Mouse (Mus musculus): ENCODE results near the gene Gtf2ird1.
A peak's percentile ranks its signal among the peaks of the same experiment; 100 is the strongest.

Gene Gtf2ird1

GRCm38 (mm10) chr5:134445208-134445831, 11.2 kb downstream of the Gtf2ird1 start:
- DNase-seq (ENCODE audit: low spot score in 2 of 2) = no peak

- DNase-seq (ENCODE audit: low spot score in 2 of 2) = peak; percentile 94 to 98
Measured at GRCm38 (mm10) chr5:134444473-134444872, 12.0 kb downstream of the Gtf2ird1 start.

- no peak for DNase-seq (ENCODE audit: low spot score in 2 of 2)
Measured at GRCm38 (mm10) chr5:134442066-134442465, 14.4 kb downstream of the Gtf2ird1 start.

- DNase-seq (ENCODE audit: low spot score in 2 of 2) = no peak
Measured at GRCm38 (mm10) chr5:134441105-134441504, 15.4 kb downstream of the Gtf2ird1 start.

- no peak for DNase-seq (ENCODE audit: low spot score in 2 of 2)
Measured at GRCm38 (mm10) chr5:134440098-134440497, 16.4 kb downstream of the Gtf2ird1 start.

GRCm38 (mm10) chr5:134439481-134439880, 17.0 kb downstream of the Gtf2ird1 start:
- DNase-seq (ENCODE audit: low spot score in 2 of 2) = no peak

- no peak for DNase-seq (ENCODE audit: low spot score in 2 of 2)
Measured at GRCm38 (mm10) chr5:134438676-134439425, 17.7 kb downstream of the Gtf2ird1 start.

GRCm38 (mm10) chr5:134437459-134437827, 19.1 kb downstream of the Gtf2ird1 start:
- no peak for DNase-seq (ENCODE audit: low spot score in 2 of 2)

- DNase-seq (ENCODE audit: low spot score in 2 of 2) = no peak
Measured at GRCm38 (mm10) chr5:134436782-134437458, 19.6 kb downstream of the Gtf2ird1 start.

GRCm38 (mm10) chr5:134435836-134436331, 20.6 kb downstream of the Gtf2ird1 start:
- DNase-seq (ENCODE audit: low spot score in 2 of 2) = no peak

- DNase-seq (ENCODE audit: low spot score in 2 of 2) = no peak
Measured at GRCm38 (mm10) chr5:134433137-134433536, 23.4 kb downstream of the Gtf2ird1 start.

GRCm38 (mm10) chr5:134430087-134430486, 26.4 kb downstream of the Gtf2ird1 start:
- DNase-seq (ENCODE audit: low spot score in 2 of 2) = no peak

- no peak for DNase-seq (ENCODE audit: low spot score in 2 of 2)
Measured at GRCm38 (mm10) chr5:134427664-134428063, 28.9 kb downstream of the Gtf2ird1 start.

GRCm38 (mm10) chr5:134425601-134426000, 30.9 kb downstream of the Gtf2ird1 start:
- DNase-seq (ENCODE audit: low spot score in 2 of 2) = no peak

- no peak for DNase-seq (ENCODE audit: low spot score in 2 of 2)
Measured at GRCm38 (mm10) chr5:134423930-134424329, 32.6 kb downstream of the Gtf2ird1 start.

- DNase-seq (ENCODE audit: low spot score in 2 of 2) = no peak
Measured at GRCm38 (mm10) chr5:134423372-134423771, 33.1 kb downstream of the Gtf2ird1 start.

- no peak for DNase-seq (ENCODE audit: low spot score in 2 of 2)
Measured at GRCm38 (mm10) chr5:134422265-134422925, 34.1 kb downstream of the Gtf2ird1 start.

- no peak for DNase-seq (ENCODE audit: low spot score in 2 of 2)
Measured at GRCm38 (mm10) chr5:134421061-134421460, 35.5 kb downstream of the Gtf2ird1 start.

GRCm38 (mm10) chr5:134419700-134420099, 36.8 kb downstream of the Gtf2ird1 start:
- no peak for DNase-seq (ENCODE audit: low spot score in 2 of 2)

- DNase-seq (ENCODE audit: low spot score in 2 of 2) = no peak
Measured at GRCm38 (mm10) chr5:134418315-134419074, 38.0 kb downstream of the Gtf2ird1 start.

- DNase-seq (ENCODE audit: low spot score in 2 of 2) = no peak
Measured at GRCm38 (mm10) chr5:134412341-134412740, 44.2 kb downstream of the Gtf2ird1 start.
